Mouse (Mus musculus) embryonic facial prominence, embryonic 12.5 days (tissue): ENCODE results near the gene Ier3. TPM values are rescaled to one million over a fixed set of nuclear protein-coding genes. Genes with fewer than 3 reads are reported as not detected.

Source experiments
- ATAC-seq: fragments of 200-750 bp; cut with Nextera tagmentation; 2 replicates; pipeline ENCODE4 v1.8.0; 2017; ENCODE audit not compliant: insufficient number of reproducible peaks, insufficient read depth, low FRiP score, low TSS enrichment
- H3K27ac ChIP-seq: fragments of 300-500 bp; sonication (generic); 2 replicates; pipeline ENCODE4 v1.5.1; 2016; ENCODE audit warnings: mild to moderate bottlenecking
- H3K27me3 ChIP-seq: fragments of 300-500 bp; sonication (generic); 2 replicates; pipeline ENCODE4 v1.6.1; 2016; ENCODE audit warnings: mild to moderate bottlenecking, moderate library complexity
- H3K36me3 ChIP-seq: fragments of 300-500 bp; sonication (generic); 2 replicates; pipeline ENCODE4 v1.6.1; 2016; ENCODE audit warnings: mild to moderate bottlenecking
- H3K4me1 ChIP-seq: fragments of 300-500 bp; sonication (generic); 2 replicates; pipeline ENCODE4 v1.6.1; 2016
- H3K4me2 ChIP-seq: fragments of 300-500 bp; sonication (generic); replicated peaks from 2 replicates; pipeline ENCODE4 v1.6.1; 2016; ENCODE audit warnings: mild to moderate bottlenecking, moderate library complexity
- H3K4me3 ChIP-seq: fragments of 300-500 bp; sonication (generic); 2 replicates; pipeline ENCODE4 v1.5.1; 2016; ENCODE audit warnings: mild to moderate bottlenecking
- H3K9ac ChIP-seq: fragments of 300-500 bp; sonication (generic); 2 replicates; pipeline ENCODE4 v1.6.1; 2016; ENCODE audit warnings: mild to moderate bottlenecking, moderate library complexity
- H3K9me3 ChIP-seq: fragments of 300-500 bp; sonication (generic); 2 replicates; pipeline ENCODE4 v1.6.1; 2016; ENCODE audit warnings: mild to moderate bottlenecking, moderate library complexity
- WGBS: fragments of 180-500 bp; shearing (Covaris S2); methylation state at CpG from one replicate; pipeline ENCODE4 v1.1.7; 2016; 5-methylcytosine and 5-hydroxymethylcytosine counted together
- polyA plus RNA-seq: library from polyadenylated mRNA; unstranded; fragments of >200 nt; fragmentation: Nextera tagmentation; extraction: Ambion mirVana; gene quantifications from 2 replicates; pipeline ENCODE4 v1.2.1, GENCODE M21; 2016

Ier3 gene
- polyA plus RNA-seq, 1 experiment from 2014 or later: 8.9 TPM

GRCm38 (mm10) chr17:35790933-35791332, 30.6 kb upstream of the Ier3 start:
- Histone ChIP-seq H3K4me3 (no peak overlapping the region), H3K27ac (no peak overlapping the region), H3K27me3 (no peaks in the 10 kb centered on the region), H3K9ac (no peak overlapping the region), H3K9me3 (no peaks in the 10 kb centered on the region), H3K4me1 (no peaks in the 10 kb centered on the region), H3K4me2 (no peak overlapping the region), H3K36me3 (no peaks in the 10 kb centered on the region)
- no peak for ATAC-seq
- 86% methylated on average over 4 of the region's 4 CpGs for WGBS

DNA sequence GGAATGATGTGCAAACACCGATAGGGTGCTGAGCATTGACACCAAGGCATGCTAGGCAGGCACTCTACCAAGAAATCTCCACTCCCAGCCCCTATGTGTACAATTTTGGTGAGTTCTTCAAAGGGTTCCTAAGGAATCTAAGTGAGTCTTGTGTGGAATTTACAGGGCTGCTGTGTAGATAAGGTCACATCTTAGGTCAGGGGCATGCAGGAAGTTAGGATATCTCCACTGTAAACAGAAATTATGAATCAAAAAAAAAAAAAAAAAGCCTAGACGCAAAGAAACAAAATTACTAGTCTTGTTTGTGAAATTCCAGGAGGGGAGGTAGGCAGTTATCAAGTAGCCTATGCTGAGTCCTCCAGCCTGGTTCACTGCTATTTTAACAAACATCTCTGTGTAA, 28.6 kb upstream of the Ier3 start:
- no peak for ATAC-seq
- 75% methylated on average over 2 of the region's 2 CpGs for WGBS
- Histone ChIP-seq H3K4me2 (no peak overlapping the region), H3K36me3 (no peaks in the 10 kb centered on the region), H3K4me1 (no peaks in the 10 kb centered on the region), H3K9me3 (no peaks in the 10 kb centered on the region), H3K9ac (no peak overlapping the region), H3K27me3 (no peaks in the 10 kb centered on the region), H3K27ac (no peak overlapping the region), H3K4me3 (no peak overlapping the region)

DNA sequence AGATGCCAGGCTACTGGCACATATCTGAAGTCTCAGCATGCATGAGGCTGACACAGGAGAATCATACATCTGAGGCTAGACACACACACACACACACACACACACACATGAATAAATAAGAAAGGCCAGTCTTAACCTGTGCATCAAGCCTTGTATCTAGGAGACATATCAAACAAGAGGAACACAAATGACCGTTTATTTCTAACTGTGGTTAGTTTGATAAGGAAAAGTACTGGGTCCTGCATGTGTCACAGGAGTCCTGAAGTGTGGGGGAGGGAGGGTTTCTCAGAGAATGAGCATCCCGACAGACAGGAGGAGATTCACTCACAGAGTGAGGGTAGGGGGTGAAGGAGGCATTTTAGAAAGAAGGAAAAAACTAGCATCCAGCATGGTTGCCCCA, 26.4 kb upstream of the Ier3 start:
- 58% methylated on average over 2 of the region's 2 CpGs for WGBS
- Histone ChIP-seq H3K4me1 (no peaks in the 10 kb centered on the region), H3K36me3 (no peaks in the 10 kb centered on the region), H3K27me3 (no peaks in the 10 kb centered on the region), H3K27ac (no peak overlapping the region), H3K9me3 (peaks cover 6% of the 10 kb centered on the region; the same call in 1 of the 2 replicates), H3K4me3 (no peak overlapping the region), H3K4me2 (no peak overlapping the region), H3K9ac (no peak overlapping the region)
- no peak for ATAC-seq

GRCm38 (mm10) chr17:35795656-35796055, 25.8 kb upstream of the Ier3 start:
- 75% methylated on average over 6 of the region's 6 CpGs for WGBS
- no peak overlapping the region for H3K9ac ChIP-seq
- no peak overlapping the region for H3K4me3 ChIP-seq
- peaks cover 6% of the 10 kb centered on the region; the same call in 1 of the 2 replicates for H3K9me3 ChIP-seq
- H3K36me3 ChIP-seq: no peaks in the 10 kb centered on the region
- ATAC-seq: no peak
- H3K4me2 ChIP-seq: no peak overlapping the region
- H3K4me1 ChIP-seq: no peaks in the 10 kb centered on the region
- no peak overlapping the region for H3K27ac ChIP-seq
- no peaks in the 10 kb centered on the region for H3K27me3 ChIP-seq

DNA sequence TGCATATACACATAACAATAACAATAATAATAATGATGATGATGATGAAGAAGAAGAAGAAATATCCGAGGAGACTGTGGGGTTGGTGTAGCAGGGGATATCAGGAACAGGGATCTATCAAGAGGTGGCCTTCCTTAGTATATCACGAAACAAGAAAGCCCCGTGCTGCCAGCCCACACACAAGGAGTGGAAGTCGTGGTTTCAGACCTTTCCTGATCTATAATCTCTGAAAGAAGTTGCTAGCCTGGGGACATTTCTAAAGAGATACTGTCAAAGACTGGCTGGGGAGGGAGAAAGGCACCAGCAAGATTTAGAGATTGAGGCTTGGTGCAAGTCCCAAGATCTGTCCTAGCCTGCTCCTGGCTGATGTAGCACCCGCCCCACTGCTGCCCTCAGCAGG, 24.6 kb upstream of the Ier3 start:
- Histone ChIP-seq H3K36me3 (no peaks in the 10 kb centered on the region), H3K4me2 (no peak overlapping the region), H3K4me1 (no peaks in the 10 kb centered on the region), H3K27me3 (no peaks in the 10 kb centered on the region), H3K9ac (no peak overlapping the region), H3K4me3 (no peak overlapping the region), H3K27ac (no peak overlapping the region), H3K9me3 (peaks cover 6% of the 10 kb centered on the region; the same call in 1 of the 2 replicates)
- ATAC-seq: no peak
- 64% methylated on average over 5 of the region's 5 CpGs for WGBS

- Histone ChIP-seq H3K9ac (no peak overlapping the region), H3K4me3 (no peak overlapping the region), H3K4me2 (no peak overlapping the region), H3K9me3 (peaks cover 6% of the 10 kb centered on the region; the same call in 1 of the 2 replicates), H3K4me1 (no peaks in the 10 kb centered on the region), H3K36me3 (no peaks in the 10 kb centered on the region), H3K27ac (no peak overlapping the region), H3K27me3 (no peaks in the 10 kb centered on the region)
- ATAC-seq: no peak
- 79% methylated on average over 2 of the region's 2 CpGs for WGBS
Observed at GRCm38 (mm10) chr17:35800905-35801304, 20.6 kb upstream of the Ier3 start.

GRCm38 (mm10) chr17:35803020-35803419, 18.5 kb upstream of the Ier3 start:
- H3K4me2 ChIP-seq: no peak overlapping the region
- no peak for ATAC-seq
- no peaks in the 10 kb centered on the region for H3K4me1 ChIP-seq
- no peaks in the 10 kb centered on the region for H3K27me3 ChIP-seq
- H3K9me3 ChIP-seq: peaks cover 6% of the 10 kb centered on the region; the same call in 1 of the 2 replicates
- WGBS: 40% methylated on average over 6 of the region's 6 CpGs
- H3K36me3 ChIP-seq: no peaks in the 10 kb centered on the region
- peak overlapping the region; percentile 3; the same call in 1 of the 2 replicates for H3K27ac ChIP-seq
- no peak overlapping the region for H3K4me3 ChIP-seq
- H3K9ac ChIP-seq: no peak overlapping the region

DNA sequence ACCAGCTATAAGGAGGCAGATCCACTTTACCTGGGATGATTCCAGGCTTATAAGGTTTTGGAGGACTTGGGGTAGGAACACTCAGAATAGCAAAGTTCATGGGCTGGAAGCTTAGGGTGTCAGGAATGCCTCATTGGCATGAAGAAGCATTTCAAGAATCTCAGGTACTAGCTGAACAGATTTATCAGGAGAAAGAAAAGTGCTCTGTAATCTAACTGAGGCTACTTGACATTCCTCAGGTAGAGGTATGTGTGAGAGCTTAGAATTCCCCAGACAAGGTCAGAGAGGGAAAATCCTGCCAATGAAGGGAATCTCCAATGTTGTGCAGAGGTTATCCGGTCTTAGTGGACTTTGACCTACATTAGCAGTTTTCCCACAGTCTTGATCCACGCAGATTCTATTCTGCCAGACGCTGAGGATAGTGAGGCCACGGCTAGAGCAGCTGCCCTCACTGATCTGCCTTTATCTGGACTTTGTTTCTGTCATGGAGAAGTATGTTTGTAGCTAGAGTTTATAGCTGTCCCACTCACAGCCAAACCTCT, 17.6 kb upstream of the Ier3 start:
- Histone ChIP-seq H3K27ac (no peak overlapping the region), H3K9me3 (no peaks in the 10 kb centered on the region), H3K9ac (no peak overlapping the region), H3K4me1 (no peaks in the 10 kb centered on the region), H3K4me3 (no peak overlapping the region), H3K27me3 (no peaks in the 10 kb centered on the region), H3K36me3 (no peaks in the 10 kb centered on the region), H3K4me2 (no peak overlapping the region)
- no peak for ATAC-seq
- 80% methylated on average over 4 of the region's 4 CpGs for WGBS

GRCm38 (mm10) chr17:35808073-35808472, 13.4 kb upstream of the Ier3 start:
- peaks cover 9% of the 10 kb centered on the region for H3K4me1 ChIP-seq
- no peaks in the 10 kb centered on the region for H3K27me3 ChIP-seq
- no peak overlapping the region for H3K4me3 ChIP-seq
- no peak overlapping the region for H3K27ac ChIP-seq
- no peak for ATAC-seq
- WGBS: 71% methylated on average over 9 of the region's 9 CpGs
- H3K4me2 ChIP-seq: no peak overlapping the region
- no peaks in the 10 kb centered on the region for H3K36me3 ChIP-seq
- no peak overlapping the region for H3K9ac ChIP-seq
- H3K9me3 ChIP-seq: no peaks in the 10 kb centered on the region

GRCm38 (mm10) chr17:35809395-35809794, 12.1 kb upstream of the Ier3 start:
- Histone ChIP-seq H3K27me3 (no peaks in the 10 kb centered on the region), H3K4me3 (no peak overlapping the region), H3K9me3 (no peaks in the 10 kb centered on the region), H3K4me1 (peaks cover 17% of the 10 kb centered on the region), H3K27ac (no peak overlapping the region), H3K4me2 (no peak overlapping the region), H3K36me3 (no peaks in the 10 kb centered on the region), H3K9ac (no peak overlapping the region)
- WGBS: 89% methylated on average over 11 of the region's 11 CpGs
- ATAC-seq: no peak

DNA sequence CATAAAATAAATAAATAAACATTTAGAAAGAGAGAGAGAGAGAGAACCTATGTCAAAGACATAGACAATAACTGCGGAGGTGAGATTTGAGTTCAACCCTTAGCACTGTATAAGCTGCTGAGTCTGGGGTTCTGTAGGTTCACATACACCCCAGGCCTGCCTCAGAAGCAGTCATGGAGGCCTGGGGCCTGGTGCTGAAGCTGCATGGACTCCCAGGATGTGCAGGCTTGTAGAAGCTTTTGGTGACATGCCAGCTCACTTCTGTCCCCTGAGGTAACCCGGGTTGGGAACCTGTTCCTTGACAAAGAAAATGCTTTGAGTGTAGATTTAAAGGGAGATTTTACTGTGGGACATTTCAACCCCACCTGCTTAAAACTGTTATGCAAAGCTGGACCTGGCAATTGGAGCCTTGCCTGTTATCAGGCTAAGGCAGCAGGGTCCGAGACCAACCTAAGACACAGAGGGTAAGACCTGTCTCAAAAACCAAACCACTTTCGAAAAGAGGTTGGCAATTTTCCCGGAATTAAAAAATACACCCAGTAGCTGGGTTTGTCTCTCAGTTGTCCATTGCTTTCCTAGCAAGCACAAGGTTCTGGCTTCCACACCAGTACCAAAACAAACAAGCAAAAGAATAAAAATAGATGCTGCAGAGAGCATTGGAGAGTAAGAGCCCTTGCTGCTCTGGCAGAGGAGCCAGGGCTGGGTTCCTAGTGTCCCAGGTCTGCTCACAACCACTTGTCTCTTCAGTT, 10.4 kb upstream of the Ier3 start:
- H3K4me2 ChIP-seq: no peak overlapping the region
- no peak overlapping the region for H3K4me3 ChIP-seq
- H3K27me3 ChIP-seq: no peaks in the 10 kb centered on the region
- H3K27ac ChIP-seq: no peak overlapping the region
- H3K9ac ChIP-seq: no peak overlapping the region
- no peak for ATAC-seq
- WGBS: 82% methylated on average over 5 of the region's 5 CpGs
- H3K9me3 ChIP-seq: no peaks in the 10 kb centered on the region
- no peaks in the 10 kb centered on the region for H3K36me3 ChIP-seq
- peaks cover 18% of the 10 kb centered on the region for H3K4me1 ChIP-seq

GRCm38 (mm10) chr17:35812307-35812706, 9.2 kb upstream of the Ier3 start:
- Histone ChIP-seq H3K4me1 (peaks cover 30% of the 10 kb centered on the region), H3K9ac (no peak overlapping the region), H3K36me3 (no peaks in the 10 kb centered on the region), H3K27me3 (no peaks in the 10 kb centered on the region), H3K27ac (peak overlapping the region; percentile 71), H3K4me3 (no peak overlapping the region), H3K4me2 (no peak overlapping the region), H3K9me3 (no peaks in the 10 kb centered on the region)
- ATAC-seq: no peak
- WGBS: 67% methylated on average over 5 of the region's 5 CpGs
